Mouse (Mus musculus) embryonic fibroblast, embryonic 13.5 days (primary cell): Measurements from ENCODE around the gene Galnt10.

Experiments
- CTCF ChIP-seq: IDR thresholded peaks from 2 replicates; pipeline ENCODE4 v1.5.1; 2011; ENCODE audit warnings: mild to moderate bottlenecking, control low read depth, low read length, moderate library complexity, borderline replicate concordance; ENCODE audit not compliant: insufficient read depth
- POLR2A ChIP-seq: IDR thresholded peaks from 2 replicates; pipeline ENCODE4 v1.6.1; 2011; ENCODE audit warnings: low read depth, mild to moderate bottlenecking, control low read depth, low read length, moderate library complexity

GRCm38 (mm10) chr11:57827915-57828545 lies 182.8 kb downstream of the Galnt10 start:
- TF ChIP-seq POLR2A: no peak
- no peak for TF ChIP-seq CTCF
